Mouse (Mus musculus) lung, embryonic 15.5 days (tissue): Measurements from ENCODE around the gene Acsl5. TPM values are rescaled to one million over a fixed set of nuclear protein-coding genes. Genes with fewer than 3 reads are reported as not detected.

Source experiments
- ATAC-seq: fragments of 200-750 bp; cut with Nextera tagmentation; 2 replicates; pipeline ENCODE4 v1.8.0; 2017; ENCODE audit warnings: moderate number of reproducible peaks, borderline replicate concordance; ENCODE audit not compliant: low FRiP score, low TSS enrichment; ENCODE audit errors: extremely low read depth
- H3K27ac ChIP-seq: fragments of 300-500 bp; sonication (generic); 2 replicates; pipeline ENCODE4 v1.5.1; 2015; ENCODE audit warnings: moderate library complexity, mild to moderate bottlenecking, inconsistent platforms
- H3K27me3 ChIP-seq: fragments of 300-500 bp; sonication (generic); 2 replicates; pipeline ENCODE4 v1.6.1; 2015; ENCODE audit warnings: inconsistent platforms
- H3K36me3 ChIP-seq: fragments of 300-500 bp; sonication (generic); 2 replicates; pipeline ENCODE4 v1.6.1; 2015; ENCODE audit warnings: inconsistent platforms
- H3K4me1 ChIP-seq: fragments of 300-500 bp; sonication (generic); 2 replicates; pipeline ENCODE4 v1.6.1; 2015; ENCODE audit warnings: inconsistent platforms
- H3K4me2 ChIP-seq: fragments of 300-500 bp; sonication (generic); 2 replicates; pipeline ENCODE4 v1.6.1; 2015; ENCODE audit warnings: inconsistent platforms, mild to moderate bottlenecking, moderate library complexity
- H3K4me3 ChIP-seq: fragments of 300-500 bp; sonication (generic); 2 replicates; pipeline ENCODE4 v1.5.1; 2015; ENCODE audit warnings: mild to moderate bottlenecking, inconsistent platforms
- H3K9ac ChIP-seq: fragments of 300-500 bp; sonication (generic); 2 replicates; pipeline ENCODE4 v1.6.1; 2015; ENCODE audit warnings: inconsistent platforms
- H3K9me3 ChIP-seq: fragments of 300-500 bp; sonication (generic); 2 replicates; pipeline ENCODE4 v1.6.1; 2016; ENCODE audit warnings: inconsistent platforms
- WGBS: fragments of 180-500 bp; shearing (Covaris S2); methylation state at CpG from one replicate; pipeline ENCODE4 v1.1.7; 2015; 5-methylcytosine and 5-hydroxymethylcytosine counted together
- polyA plus RNA-seq: library from polyadenylated mRNA; unstranded; fragments of >200 nt; fragmentation: Nextera tagmentation; extraction: Ambion mirVana; gene quantifications from 2 replicates; pipeline ENCODE4 v1.2.1, GENCODE M21; 2015

Acsl5 gene
- polyA plus RNA-seq, 1 experiment from 2014 or later, result 83.7 TPM

DNA sequence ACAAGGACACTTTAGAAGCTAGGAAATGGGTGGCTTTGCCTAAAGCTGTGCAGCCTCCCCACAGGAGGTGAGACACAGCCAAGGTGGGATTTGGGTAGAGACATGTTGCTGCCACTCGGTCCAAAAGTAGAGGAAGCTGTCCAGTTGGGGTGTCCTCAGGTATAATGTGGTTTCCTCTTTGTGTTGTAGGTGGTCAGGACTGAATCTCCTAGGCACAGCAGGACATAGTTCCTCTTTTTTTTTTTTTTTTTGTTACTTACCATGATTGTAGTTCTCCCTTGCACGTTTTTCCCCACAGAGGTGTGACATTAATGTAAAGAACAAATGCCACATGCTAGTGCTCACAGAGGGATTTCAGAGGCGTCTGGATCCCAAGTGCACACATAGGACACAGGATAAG lies 13.5 kb downstream of the Acsl5 start:
- no peak overlapping the region for H3K9ac ChIP-seq
- H3K27ac ChIP-seq, result no peak overlapping the region
- 78% methylated on average over 3 of the region's 3 CpGs for WGBS
- no peaks in the 10 kb centered on the region for H3K27me3 ChIP-seq
- no peaks in the 10 kb centered on the region for H3K36me3 ChIP-seq
- H3K4me1 ChIP-seq, result peaks cover 26% of the 10 kb centered on the region
- ATAC-seq, result no peak
- no peaks in the 10 kb centered on the region for H3K9me3 ChIP-seq
- H3K4me2 ChIP-seq, result no peak overlapping the region
- no peak overlapping the region for H3K4me3 ChIP-seq

DNA sequence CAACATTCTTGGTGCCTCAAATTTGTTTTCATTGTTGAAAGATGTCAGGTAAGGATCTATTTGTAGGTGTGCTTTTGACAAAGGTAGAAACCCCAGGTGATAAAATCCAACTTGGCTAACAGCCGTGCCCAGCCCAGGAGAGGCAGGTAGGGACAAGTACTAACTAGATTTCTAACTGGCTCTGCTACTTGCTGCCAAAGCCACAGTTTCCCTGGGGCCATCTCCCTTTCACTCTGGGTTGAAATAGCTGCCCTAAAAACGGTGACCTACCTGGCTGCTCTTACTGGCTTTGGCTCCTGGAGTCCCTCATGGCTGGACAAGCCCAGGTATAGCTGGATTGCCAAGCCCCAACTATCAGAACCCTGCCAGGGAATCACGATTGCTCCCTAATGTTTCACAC lies 15.0 kb downstream of the Acsl5 start:
- no peak overlapping the region for H3K9ac ChIP-seq
- peak overlapping the region; percentile 90 for H3K27ac ChIP-seq
- H3K36me3 ChIP-seq, result no peaks in the 10 kb centered on the region
- H3K9me3 ChIP-seq, result no peaks in the 10 kb centered on the region
- H3K4me3 ChIP-seq, result no peak overlapping the region
- H3K4me2 ChIP-seq, result no peak overlapping the region
- 76% methylated on average over 3 of the region's 3 CpGs for WGBS
- no peaks in the 10 kb centered on the region for H3K27me3 ChIP-seq
- ATAC-seq, result no peak
- peaks cover 30% of the 10 kb centered on the region for H3K4me1 ChIP-seq

DNA sequence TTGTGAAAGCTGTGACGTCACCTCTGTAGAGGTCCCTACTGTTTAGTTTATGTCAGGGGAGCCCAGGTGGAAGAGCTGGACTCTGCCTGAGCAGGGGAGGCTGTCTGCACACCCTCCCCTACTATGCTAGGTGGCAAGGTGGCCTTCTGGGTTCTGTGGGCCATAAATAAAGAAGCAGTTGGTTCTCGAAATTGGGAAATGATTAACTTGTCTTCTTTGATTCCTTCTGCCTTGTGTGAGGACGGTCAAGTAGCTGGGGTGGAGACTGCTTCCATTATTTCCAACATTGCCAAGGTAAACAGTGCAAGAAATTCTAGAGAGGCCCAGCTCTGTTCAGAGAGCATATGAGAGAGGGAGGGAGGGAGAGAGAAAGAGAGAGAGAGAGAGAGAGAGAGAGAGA lies 16.4 kb downstream of the Acsl5 start:
- Histone ChIP-seq H3K4me3 (no peak overlapping the region), H3K9me3 (no peaks in the 10 kb centered on the region), H3K4me2 (0 out of 2 replicates have a peak overlapping the region, but pooled peaks have one; percentile 4), H3K4me1 (peaks cover 33% of the 10 kb centered on the region), H3K36me3 (peaks cover 5% of the 10 kb centered on the region; the same call in 1 of the 2 replicates), H3K9ac (no peak overlapping the region), H3K27me3 (no peaks in the 10 kb centered on the region), H3K27ac (peak overlapping the region; percentile 90)
- 36% methylated on average over 3 of the region's 3 CpGs for WGBS
- ATAC-seq, result peak; percentile 72; the same call in 1 of the 2 replicates

DNA sequence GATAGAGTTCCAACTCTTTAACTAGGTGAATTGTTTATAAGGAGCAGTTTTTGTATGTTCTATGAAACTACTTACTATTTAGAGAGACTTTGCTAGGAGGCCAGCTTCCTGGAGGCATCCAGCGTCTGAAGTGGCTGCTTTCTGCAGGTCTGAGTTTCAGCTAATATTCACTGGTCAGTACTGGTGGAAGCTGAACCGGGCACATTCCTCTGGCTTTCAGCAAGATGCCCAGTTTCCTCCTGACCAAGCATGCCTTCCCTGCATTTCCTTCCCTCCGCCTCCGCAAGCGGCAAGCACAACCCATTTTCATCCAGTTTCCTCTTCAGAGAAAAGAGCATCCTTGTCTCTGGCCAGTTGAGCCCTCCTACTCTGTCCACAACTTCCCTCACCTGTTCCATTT lies 17.3 kb downstream of the Acsl5 start:
- H3K4me1 ChIP-seq, result peaks cover 33% of the 10 kb centered on the region
- peak overlapping the region; percentile 90 for H3K27ac ChIP-seq
- H3K36me3 ChIP-seq, result peaks cover 9% of the 10 kb centered on the region; the same call in 1 of the 2 replicates
- no peak overlapping the region for H3K4me3 ChIP-seq
- H3K9me3 ChIP-seq, result no peaks in the 10 kb centered on the region
- no peak overlapping the region for H3K4me2 ChIP-seq
- WGBS, result 60% methylated on average over 5 of the region's 5 CpGs
- ATAC-seq, result no peak
- no peak overlapping the region for H3K9ac ChIP-seq
- H3K27me3 ChIP-seq, result no peaks in the 10 kb centered on the region

DNA sequence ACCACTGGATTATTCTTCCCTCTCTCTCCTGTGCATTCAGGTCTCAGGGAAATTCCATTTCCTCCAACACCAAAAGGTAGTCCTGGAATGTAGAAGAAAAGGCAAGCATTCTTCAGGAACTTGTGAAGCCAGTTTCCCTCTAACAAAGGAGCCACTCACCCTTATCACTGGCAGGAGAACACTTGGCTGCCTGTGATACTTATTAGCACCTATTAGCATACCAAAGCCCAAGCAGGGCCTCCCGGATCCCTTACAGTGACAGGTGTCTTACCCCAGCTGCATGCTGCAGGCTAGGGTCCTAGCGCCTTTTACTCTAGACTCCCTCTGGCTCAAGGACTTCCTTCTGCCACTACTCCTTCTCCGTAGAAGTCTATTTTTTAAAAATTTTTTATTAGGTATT lies 19.7 kb downstream of the Acsl5 start:
- no peak overlapping the region for H3K4me2 ChIP-seq
- ATAC-seq, result peak; percentile 83
- H3K4me1 ChIP-seq, result peaks cover 33% of the 10 kb centered on the region
- 36% methylated on average over 3 of the region's 3 CpGs for WGBS
- no peaks in the 10 kb centered on the region for H3K27me3 ChIP-seq
- no peak overlapping the region for H3K4me3 ChIP-seq
- no peaks in the 10 kb centered on the region for H3K9me3 ChIP-seq
- no peak overlapping the region for H3K9ac ChIP-seq
- H3K36me3 ChIP-seq, result peaks cover 9% of the 10 kb centered on the region; the same call in 1 of the 2 replicates
- H3K27ac ChIP-seq, result peak overlapping the region; percentile 90

DNA sequence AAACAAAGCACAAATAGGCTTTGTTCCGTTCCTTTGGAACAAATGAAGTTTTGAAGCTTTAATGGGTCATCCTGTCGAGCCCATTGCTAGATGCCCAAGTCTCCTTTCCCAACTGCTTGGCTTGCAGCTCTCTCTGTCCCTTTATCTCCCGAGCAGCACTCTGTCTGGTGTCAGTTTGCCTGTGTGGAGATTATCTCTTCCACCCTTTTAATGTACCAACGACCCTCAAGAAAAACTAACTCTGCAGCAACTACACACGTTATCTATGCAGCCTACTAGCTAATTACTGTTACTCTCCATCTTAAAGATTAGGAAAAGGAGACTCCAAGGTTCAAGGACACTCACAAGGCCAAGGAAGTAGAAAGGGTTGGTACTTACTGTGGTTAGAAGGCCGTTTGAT lies 21.6 kb downstream of the Acsl5 start:
- no peak for ATAC-seq
- peaks cover 13% of the 10 kb centered on the region; the same call in 1 of the 2 replicates for H3K36me3 ChIP-seq
- H3K4me2 ChIP-seq, result no peak overlapping the region
- H3K9ac ChIP-seq, result no peak overlapping the region
- H3K4me1 ChIP-seq, result peaks cover 21% of the 10 kb centered on the region
- no peak overlapping the region for H3K4me3 ChIP-seq
- WGBS, result 63% methylated on average over 6 of the region's 6 CpGs
- no peak overlapping the region for H3K27ac ChIP-seq
- H3K9me3 ChIP-seq, result no peaks in the 10 kb centered on the region
- no peaks in the 10 kb centered on the region for H3K27me3 ChIP-seq

DNA sequence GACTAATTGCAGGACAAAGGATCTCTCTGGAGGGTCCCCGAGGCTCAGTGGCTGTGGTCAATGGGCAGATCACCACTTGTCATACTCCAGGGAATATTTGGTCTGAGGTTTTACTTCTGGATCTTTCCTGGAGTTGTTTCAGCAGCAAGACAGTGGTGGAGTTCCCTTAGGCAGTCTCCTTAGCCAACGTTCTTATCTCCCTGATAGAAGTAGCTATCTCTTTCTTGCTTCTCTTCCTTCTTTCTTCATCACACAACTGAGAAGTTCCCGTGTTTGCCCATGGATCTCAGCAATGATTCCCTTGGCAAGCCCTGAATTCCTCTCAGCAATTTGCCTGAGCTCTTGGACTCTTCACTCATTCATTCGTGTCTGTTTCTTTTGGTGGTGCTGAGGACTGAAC lies 24.4 kb downstream of the Acsl5 start:
- no peak overlapping the region for H3K9ac ChIP-seq
- no peak overlapping the region for H3K4me3 ChIP-seq
- H3K27ac ChIP-seq, result no peak overlapping the region
- no peaks in the 10 kb centered on the region for H3K9me3 ChIP-seq
- H3K27me3 ChIP-seq, result no peaks in the 10 kb centered on the region
- 0 out of 2 replicates have a peak, but pooled peaks cover 3% of the 10 kb centered on the region for H3K4me1 ChIP-seq
- 75% methylated on average over 4 of the region's 4 CpGs for WGBS
- H3K36me3 ChIP-seq, result peaks cover 26% of the 10 kb centered on the region
- no peak for ATAC-seq
- no peak overlapping the region for H3K4me2 ChIP-seq

DNA sequence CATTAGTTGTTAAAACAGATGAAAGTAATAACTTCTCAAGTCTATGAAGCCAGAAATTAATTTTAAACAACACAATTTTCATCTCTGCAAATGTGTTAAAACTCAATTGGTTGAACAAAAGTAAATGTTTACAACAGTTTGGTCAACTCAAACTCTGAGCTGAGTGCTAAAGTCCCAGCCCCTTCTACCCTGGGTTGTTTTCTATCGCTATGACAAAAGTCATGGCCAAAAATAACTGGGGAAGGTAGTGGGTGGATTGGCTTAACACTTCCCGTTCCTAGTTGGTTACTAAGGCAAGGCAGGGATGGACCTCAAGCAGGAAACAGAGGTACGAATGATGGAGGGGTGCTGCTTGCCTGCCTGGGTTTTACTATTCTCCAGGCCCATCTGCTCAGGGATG lies 25.0 kb downstream of the Acsl5 start:
- no peak overlapping the region for H3K4me3 ChIP-seq
- 79% methylated on average over 3 of the region's 3 CpGs for WGBS
- no peak overlapping the region for H3K27ac ChIP-seq

DNA sequence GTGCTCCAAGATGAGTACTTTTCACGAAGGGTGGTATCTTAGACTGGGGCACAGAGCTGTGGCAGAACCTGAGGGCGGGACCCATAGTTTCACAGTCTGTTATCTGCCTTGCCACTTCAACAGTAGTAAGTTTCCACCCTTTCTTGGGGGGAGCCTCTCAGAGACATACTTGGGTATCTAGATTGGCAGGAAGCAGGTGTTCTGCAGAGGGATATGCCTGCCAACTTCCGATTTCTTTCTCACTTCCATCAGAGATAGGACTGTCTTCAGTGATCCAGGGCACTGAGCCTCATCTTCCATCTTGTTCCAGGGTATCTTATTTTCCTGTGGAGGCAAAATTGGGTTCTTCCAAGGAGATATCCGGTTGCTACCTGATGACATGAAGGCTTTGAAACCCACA lies 32.4 kb downstream of the Acsl5 start:
- 80% methylated on average over 4 of the region's 4 CpGs for whole genome bisulfite sequencing
- no peak overlapping the region for H3K9ac ChIP-seq
- no peak overlapping the region for H3K4me3 ChIP-seq
- no peak overlapping the region for H3K27ac ChIP-seq
- no peaks in the 10 kb centered on the region for H3K9me3 ChIP-seq
- peaks cover 61% of the 10 kb centered on the region for H3K36me3 ChIP-seq
- no peak for ATAC-seq
- H3K4me1 ChIP-seq, result no peaks in the 10 kb centered on the region
- no peak overlapping the region for H3K4me2 ChIP-seq
- H3K27me3 ChIP-seq, result no peaks in the 10 kb centered on the region

More for the DNA sequence above, 25.0 kb downstream of the Acsl5 start:
- Histone ChIP-seq H3K9ac (no peak overlapping the region), H3K4me1 (0 out of 2 replicates have a peak, but pooled peaks cover 3% of the 10 kb centered on the region), H3K36me3 (peaks cover 33% of the 10 kb centered on the region), H3K9me3 (no peaks in the 10 kb centered on the region), H3K27me3 (no peaks in the 10 kb centered on the region), H3K4me2 (no peak overlapping the region)
- no peak for ATAC-seq

DNA sequence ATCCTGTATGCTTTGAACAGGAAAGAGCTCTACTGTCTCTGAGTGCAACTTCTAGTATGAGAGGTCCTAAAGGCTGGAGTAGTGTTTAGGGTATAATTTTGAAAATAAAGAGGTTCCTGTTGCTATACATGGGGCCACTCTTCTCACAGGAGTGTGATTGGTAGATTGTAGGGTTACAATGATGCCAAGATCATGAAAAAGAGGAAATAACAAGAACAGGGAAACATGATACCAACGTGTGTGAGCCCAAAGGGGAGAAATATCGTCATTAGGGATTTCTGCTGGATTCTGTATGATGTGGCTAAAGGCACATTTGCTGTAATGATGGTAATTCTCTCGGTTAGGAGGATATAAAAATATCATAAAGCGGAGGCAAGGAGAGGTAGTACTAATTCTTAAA lies 34.3 kb downstream of the Acsl5 start:
- H3K36me3 ChIP-seq, result peaks cover 59% of the 10 kb centered on the region
- no peaks in the 10 kb centered on the region for H3K9me3 ChIP-seq
- no peaks in the 10 kb centered on the region for H3K4me1 ChIP-seq
- H3K9ac ChIP-seq, result no peak overlapping the region
- H3K4me2 ChIP-seq, result no peak overlapping the region
- no peaks in the 10 kb centered on the region for H3K27me3 ChIP-seq
- 85% methylated on average over 4 of the region's 4 CpGs for WGBS
- no peak overlapping the region for H3K27ac ChIP-seq
- H3K4me3 ChIP-seq, result no peak overlapping the region
- no peak for ATAC-seq

DNA sequence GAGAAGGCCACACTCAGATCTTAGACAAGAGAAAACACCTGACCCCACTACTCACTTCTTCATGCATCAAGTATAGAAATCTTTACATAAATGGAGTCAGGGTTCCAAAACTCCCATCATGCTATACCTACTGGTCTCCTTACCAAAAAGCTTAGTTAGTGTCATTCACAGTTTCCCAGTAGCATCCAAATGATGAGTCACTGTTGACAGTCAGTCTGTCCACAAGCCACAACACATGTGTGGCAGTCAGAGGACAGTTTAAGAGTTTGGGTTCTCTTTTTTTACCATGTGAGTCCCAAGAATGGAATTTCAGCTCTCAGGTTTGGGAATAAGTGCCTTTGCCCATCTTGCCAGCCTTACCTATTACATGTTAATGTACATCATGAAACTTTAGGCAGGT lies 37.2 kb downstream of the Acsl5 start:
- no peaks in the 10 kb centered on the region for H3K9me3 ChIP-seq
- no peaks in the 10 kb centered on the region for H3K4me1 ChIP-seq
- no peak overlapping the region for H3K27ac ChIP-seq
- no peak overlapping the region for H3K9ac ChIP-seq
- no peak overlapping the region for H3K4me3 ChIP-seq
- no peaks in the 10 kb centered on the region for H3K27me3 ChIP-seq
- no peak for ATAC-seq
- peaks cover 53% of the 10 kb centered on the region for H3K36me3 ChIP-seq
- H3K4me2 ChIP-seq, result no peak overlapping the region

DNA sequence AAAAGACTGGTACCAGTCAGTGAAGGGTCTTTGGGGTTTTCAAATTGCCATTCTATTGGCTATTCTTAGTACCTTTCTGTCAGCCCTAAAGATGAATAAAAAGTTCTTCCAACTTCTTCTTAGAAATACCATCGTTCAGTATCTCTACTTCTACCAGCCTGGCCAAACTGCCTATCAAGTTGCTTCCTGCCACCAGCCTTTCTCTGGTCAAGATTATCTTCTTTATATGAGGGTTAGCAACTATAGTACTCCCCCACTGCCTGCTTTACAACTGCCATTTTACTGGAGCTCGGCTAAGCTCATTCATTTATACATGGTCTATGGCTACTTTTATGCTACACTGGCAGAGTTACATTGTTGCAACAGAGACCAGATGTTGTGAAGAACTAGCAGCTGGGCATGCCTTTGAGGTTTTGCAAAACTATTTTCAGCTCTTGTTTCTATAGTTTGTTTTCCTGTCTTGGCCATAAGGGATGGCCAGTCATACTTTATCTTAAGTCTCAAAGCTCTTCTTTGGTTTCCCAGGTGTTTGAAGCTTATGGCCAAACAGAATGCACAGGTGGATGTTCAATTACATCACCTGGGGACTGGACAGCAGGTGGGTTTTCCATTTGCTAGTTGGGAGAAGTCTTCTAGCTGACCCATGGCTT lies 39.0 kb downstream of the Acsl5 start:
- WGBS, result 87% methylated on average over 2 of the region's 2 CpGs
- H3K27me3 ChIP-seq, result no peaks in the 10 kb centered on the region
- no peak overlapping the region for H3K4me3 ChIP-seq
- H3K4me2 ChIP-seq, result no peak overlapping the region
- no peak overlapping the region for H3K9ac ChIP-seq
- no peak for ATAC-seq
- H3K36me3 ChIP-seq, result peaks cover 57% of the 10 kb centered on the region
- no peaks in the 10 kb centered on the region for H3K4me1 ChIP-seq
- no peak overlapping the region for H3K27ac ChIP-seq
- no peaks in the 10 kb centered on the region for H3K9me3 ChIP-seq
